Comparison of ENCODE assay signal across 8 mouse cellular contexts in the genomic region with DNA sequence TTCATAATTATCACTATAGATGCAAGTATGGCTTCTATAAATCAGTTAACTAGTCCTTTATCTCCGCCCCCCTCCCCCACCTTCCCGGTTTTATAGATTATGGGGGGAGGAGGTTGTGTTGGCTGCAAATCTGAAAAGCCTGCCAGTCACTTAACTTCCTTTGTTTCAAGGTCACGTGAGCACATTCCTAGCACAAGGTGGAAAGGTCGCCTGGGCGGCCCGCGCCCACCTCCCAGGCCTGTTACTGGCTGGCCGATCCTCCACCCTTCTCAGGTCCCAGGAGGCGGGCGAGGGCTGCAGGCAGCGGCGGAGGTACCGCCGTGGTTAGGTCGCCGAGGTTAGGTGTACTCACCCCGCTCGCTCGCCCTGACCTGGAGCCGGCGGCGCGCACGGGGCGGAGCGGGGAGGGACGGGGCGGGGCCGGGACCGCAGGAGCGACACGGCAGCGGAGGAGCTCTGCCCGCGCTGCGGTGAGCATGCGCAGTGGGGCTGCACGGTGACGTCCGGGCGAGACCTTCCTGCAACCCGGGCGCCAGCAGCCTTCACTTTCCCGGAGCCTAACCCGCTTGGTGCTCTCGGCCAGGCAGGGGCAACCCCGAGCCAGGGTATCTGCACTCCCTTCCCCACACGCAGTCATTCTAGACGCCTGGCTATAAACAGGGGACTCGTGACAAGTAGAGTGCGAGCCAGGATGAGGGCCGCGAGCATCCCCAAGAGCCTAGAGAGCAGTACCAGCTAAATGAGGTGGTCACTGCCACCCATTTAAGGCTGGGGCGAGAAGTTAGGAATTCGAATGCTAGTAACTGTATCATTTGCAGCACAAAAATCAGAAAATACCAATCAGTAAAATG. TPM values are rescaled to one million over a fixed set of nuclear protein-coding genes. Genes with fewer than 3 reads are reported as not detected.
DNase-seq lines count a peak whose midpoint lies in the region; ATAC-seq and TF ChIP-seq lines count a peak whose summit lies in the region.

Gene Atg10 (minus strand): TSS at position 382 of the 851 bp plus-strand sequence.

- DNase-seq in gastrocnemius, adult 8-10 months (ENCODE audit: low spot score in 2 of 2): peak; percentile 81 to 87
- DNase-seq in induced T-regulatory cell, adult 2 months (ENCODE audit: low read depth): peak; percentile 97
- peak; percentile 67 to 89 for DNase-seq in left cerebral cortex, adult 9 months (ENCODE audit: low spot score in 2 of 2)
- peak; percentile 87 for DNase-seq in right cerebral cortex, postnatal 14 days
- peak; percentile 88 to 91 for DNase-seq in urinary bladder, postnatal 36 days (ENCODE audit: low spot score in 2 of 2)

- no peak for TF ChIP-seq CTCF in cortical plate, adult 2 months (IDR thresholded peaks at IDR 0.05; ENCODE audit: extremely low read depth, insufficient read depth, low read length)

- ATAC-seq in activated CD4-positive, CD25-positive, alpha-beta regulatory T cell, adult 4 months: peak; percentile 85
- peak; percentile 85 for ATAC-seq in megakaryocyte progenitor cell, adult 5-6 weeks (replicated peaks; ENCODE audit: poor library complexity)

- H3K27ac ChIP-seq in cortical plate, adult 2 months (ENCODE audit: insufficient read depth, low read length): peak within 1 kb of the TSS; percentile 92

- TF ChIP-seq POLR2A in cortical plate, adult 2 months (IDR thresholded peaks at IDR 0.05; ENCODE audit: extremely low read depth, insufficient read depth, low read length): peak; percentile 85

- H3K4me1 ChIP-seq in cortical plate, adult 2 months (ENCODE audit: control insufficient read depth, insufficient read depth, low read length): no peaks in the 10 kb centered on the region

- H3K4me3 ChIP-seq in cortical plate, adult 2 months (ENCODE audit: insufficient read depth, low read length): peak within 1 kb of the TSS; percentile 75

RNA-seq across cellular contexts. Expression of gene Atg10, which starts in this region (rescaled TPM):
- polyA plus RNA-seq in activated CD4-positive, CD25-positive, alpha-beta regulatory T cell, adult 4 months (2017; shearing (Covaris generic)): 10 to 100 TPM; 18.6 to 25.8 TPM
- polyA plus RNA-seq in cortical plate, adult 2 months (2012; rRNA removed): 9.9 and 11.2 TPM in 2 replicates
- total RNA-seq in gastrocnemius, adult 8-10 months (2022): 10 to 100 TPM in 2 of 4 experiments, 1 to 10 TPM in 2; 8.0 to 13.9 (median 10.9) TPM
- total RNA-seq in megakaryocyte progenitor cell, adult 5-6 weeks (2015): 18.3 and 19.6 TPM in 2 replicates
- total RNA-seq in megakaryocyte progenitor cell, adult 5-6 weeks (2017): 13.3 and 14.4 TPM in 2 replicates

Comparison
In these comparisons a context has a peak if more than half of its experiments do, and no peak if none do; other contexts are left out.
1. Peak in every context shown above with its lines: DNase-seq, ATAC-seq, H3K4me3 ChIP-seq and H3K27ac ChIP-seq.